Mouse (Mus musculus): Measurements from ENCODE around the gene Xpnpep1. TPM values are rescaled to one million over a fixed set of nuclear protein-coding genes. Genes with fewer than 3 reads are reported as not detected.

Xpnpep1 gene
- total RNA-seq, 1 experiment, result 190 TPM

GRCm38 (mm10) chr19:53029686-53030085 is 10.3 kb downstream of the Xpnpep1 start:
- no peak for DNase-seq (ENCODE audit: low read depth, low spot score)
- Histone ChIP-seq H3K36me3 (ENCODE audit: control insufficient read depth, insufficient read depth, low read length, poor library complexity, severe bottlenecking) (peaks cover 27% of the 10 kb centered on the region), H3K4me1 (ENCODE audit: control insufficient read depth in 2 of 2, insufficient read depth in 2 of 2, low read length in 2 of 2, poor library complexity in 1 of 2) (peaks cover 2 to 12% of the 10 kb centered on the region in 2 experiments; a peak in 2 of 4 replicates), H3K27ac (ENCODE audit: insufficient read depth, low read depth, low read length, poor library complexity, severe bottlenecking) (no peak overlapping the region), H3K9me3 (ENCODE audit: control insufficient read depth, insufficient read depth, low read depth, low read length) (no peaks in the 10 kb centered on the region), H3K4me3 (ENCODE audit: insufficient read depth in 1 of 2, low read depth in 1 of 2, low read length in 2 of 2, poor library complexity in 1 of 2, severe bottlenecking in 1 of 2) (no peak overlapping the region), H3K9ac (ENCODE audit: insufficient read depth, low read depth, low read length, poor library complexity, severe bottlenecking) (no peak overlapping the region)
- TF ChIP-seq CHD2 (IDR thresholded peaks at IDR 0.05; ENCODE audit: low read depth, low read length), result no peak
- TF ChIP-seq HCFC1 (IDR thresholded peaks at IDR 0.05; ENCODE audit: borderline replicate concordance, insufficient read depth, low read length), result no peak
- TF ChIP-seq MAFK (IDR thresholded peaks at IDR 0.05; ENCODE audit: insufficient read depth, low read depth, low read length), result no peak
- TF ChIP-seq ZNF384 (IDR thresholded peaks at IDR 0.05; ENCODE audit: low read depth, low read length), result no peak
- no peak for TF ChIP-seq ZC3H11A (IDR thresholded peaks at IDR 0.05; ENCODE audit: borderline replicate concordance, low read depth, low read length)
- in situ Hi-C loops (cut with MboI; ENCODE audit: low sequenced_read_pairs in 2 of 2, unreplicated experiment in 2 of 2), result no loop called here

GRCm38 (mm10) chr19:53029045-53029444 is 11.0 kb downstream of the Xpnpep1 start:
- Histone ChIP-seq H3K36me3 (ENCODE audit: control insufficient read depth, insufficient read depth, low read length, poor library complexity, severe bottlenecking) (peaks cover 31% of the 10 kb centered on the region), H3K9ac (ENCODE audit: insufficient read depth, low read depth, low read length, poor library complexity, severe bottlenecking) (no peak overlapping the region; the same call in 1 of the 2 replicates)
- TF ChIP-seq ZNF384 (IDR thresholded peaks at IDR 0.05; ENCODE audit: low read depth, low read length) (no peak), MAFK (IDR thresholded peaks at IDR 0.05; ENCODE audit: insufficient read depth, low read depth, low read length) (no peak), CHD2 (IDR thresholded peaks at IDR 0.05; ENCODE audit: low read depth, low read length) (no peak), HCFC1 (IDR thresholded peaks at IDR 0.05; ENCODE audit: borderline replicate concordance, insufficient read depth, low read length) (no peak), ZC3H11A (IDR thresholded peaks at IDR 0.05; ENCODE audit: borderline replicate concordance, low read depth, low read length) (no peak)

GRCm38 (mm10) chr19:53028216-53028615 is 11.8 kb downstream of the Xpnpep1 start:
- DNase-seq (ENCODE audit: low read depth, low spot score), result no peak
- TF ChIP-seq ZC3H11A (IDR thresholded peaks at IDR 0.05; ENCODE audit: borderline replicate concordance, low read depth, low read length), result no peak
- TF ChIP-seq ZNF384 (IDR thresholded peaks at IDR 0.05; ENCODE audit: low read depth, low read length), result no peak
- TF ChIP-seq HCFC1 (IDR thresholded peaks at IDR 0.05; ENCODE audit: borderline replicate concordance, insufficient read depth, low read length), result no peak
- TF ChIP-seq MAFK (IDR thresholded peaks at IDR 0.05; ENCODE audit: insufficient read depth, low read depth, low read length), result no peak
- TF ChIP-seq CHD2 (IDR thresholded peaks at IDR 0.05; ENCODE audit: low read depth, low read length), result no peak
- in situ Hi-C loops (cut with MboI; ENCODE audit: low sequenced_read_pairs in 2 of 2, unreplicated experiment in 2 of 2), result no loop called here
- peaks cover 4 to 22% of the 10 kb centered on the region in 2 experiments; a peak in 2 of 4 replicates for H3K4me1 ChIP-seq (ENCODE audit: control insufficient read depth in 2 of 2, insufficient read depth in 2 of 2, low read length in 2 of 2, poor library complexity in 1 of 2)
- H3K36me3 ChIP-seq (ENCODE audit: control insufficient read depth, insufficient read depth, low read length, poor library complexity, severe bottlenecking), result peaks cover 31% of the 10 kb centered on the region
- H3K9ac ChIP-seq (ENCODE audit: insufficient read depth, low read depth, low read length, poor library complexity, severe bottlenecking), result no peak overlapping the region
- H3K27ac ChIP-seq (ENCODE audit: insufficient read depth, low read depth, low read length, poor library complexity, severe bottlenecking), result no peak overlapping the region
- no peak overlapping the region for H3K4me3 ChIP-seq (ENCODE audit: insufficient read depth in 1 of 2, low read depth in 1 of 2, low read length in 2 of 2, poor library complexity in 1 of 2, severe bottlenecking in 1 of 2)
- no peaks in the 10 kb centered on the region for H3K9me3 ChIP-seq (ENCODE audit: control insufficient read depth, insufficient read depth, low read depth, low read length)

More at GRCm38 (mm10) chr19:53029045-53029444, 11.0 kb downstream of the Xpnpep1 start:
- in situ Hi-C loops (cut with MboI; ENCODE audit: low sequenced_read_pairs in 2 of 2, unreplicated experiment in 2 of 2), result no loop called here
- peaks cover 2 to 18% of the 10 kb centered on the region in 2 experiments; a peak in 2 of 4 replicates for H3K4me1 ChIP-seq (ENCODE audit: control insufficient read depth in 2 of 2, insufficient read depth in 2 of 2, low read length in 2 of 2, poor library complexity in 1 of 2)
- peak; percentile 63 for DNase-seq (ENCODE audit: low read depth, low spot score)
- no peak overlapping the region for H3K27ac ChIP-seq (ENCODE audit: insufficient read depth, low read depth, low read length, poor library complexity, severe bottlenecking)
- no peak overlapping the region for H3K4me3 ChIP-seq (ENCODE audit: insufficient read depth in 1 of 2, low read depth in 1 of 2, low read length in 2 of 2, poor library complexity in 1 of 2, severe bottlenecking in 1 of 2)
- no peaks in the 10 kb centered on the region for H3K9me3 ChIP-seq (ENCODE audit: control insufficient read depth, insufficient read depth, low read depth, low read length)

GRCm38 (mm10) chr19:53023189-53023588 is 16.8 kb downstream of the Xpnpep1 start:
- Histone ChIP-seq H3K9ac (ENCODE audit: insufficient read depth, low read depth, low read length, poor library complexity, severe bottlenecking) (no peak overlapping the region), H3K27ac (ENCODE audit: insufficient read depth, low read depth, low read length, poor library complexity, severe bottlenecking) (peak overlapping the region; percentile 79), H3K36me3 (ENCODE audit: control insufficient read depth, insufficient read depth, low read length, poor library complexity, severe bottlenecking) (peaks cover 22% of the 10 kb centered on the region), H3K4me3 (ENCODE audit: insufficient read depth in 1 of 2, low read depth in 1 of 2, low read length in 2 of 2, poor library complexity in 1 of 2, severe bottlenecking in 1 of 2) (peak overlapping the region in 1 of 2 experiments; percentile 30; a peak in 2 of 4 replicates), H3K9me3 (ENCODE audit: control insufficient read depth, insufficient read depth, low read depth, low read length) (no peaks in the 10 kb centered on the region), H3K4me1 (ENCODE audit: control insufficient read depth in 2 of 2, insufficient read depth in 2 of 2, low read length in 2 of 2, poor library complexity in 1 of 2) (peaks cover 11 to 27% of the 10 kb centered on the region in 2 experiments; a peak in 3 of 4 replicates)
- in situ Hi-C loops (cut with MboI; ENCODE audit: low sequenced_read_pairs in 2 of 2, unreplicated experiment in 2 of 2), result no loop called here
- DNase-seq (ENCODE audit: low read depth, low spot score), result peak; percentile 69
- TF ChIP-seq MAFK (IDR thresholded peaks at IDR 0.05; ENCODE audit: insufficient read depth, low read depth, low read length) (peak; percentile 49; the same call in 1 of the 2 replicates), CHD2 (IDR thresholded peaks at IDR 0.05; ENCODE audit: low read depth, low read length) (no peak)

All from ES-E14 (cell line).